Comparison of ENCODE assay signal across 10 mouse cellular contexts in the genomic region with DNA sequence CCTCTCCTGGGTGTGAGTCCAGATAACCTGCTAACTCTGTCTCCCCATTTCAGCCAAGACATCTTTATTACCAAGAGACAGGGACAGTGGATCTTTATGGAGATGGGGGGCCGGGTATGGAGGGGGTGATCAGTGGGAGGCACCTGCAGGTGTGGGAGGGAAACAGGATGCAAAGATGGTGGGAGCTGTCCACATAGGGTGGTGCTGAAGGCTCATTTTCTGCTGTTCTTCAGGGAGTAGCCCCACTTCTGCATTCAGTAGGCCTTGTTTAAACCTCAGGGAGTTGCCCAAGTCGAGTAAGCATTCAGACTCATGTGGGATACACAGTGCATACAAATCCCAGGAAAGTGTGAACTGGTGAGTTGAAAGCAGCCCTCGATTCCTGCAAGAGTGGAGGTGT. TPM values are rescaled to one million over a fixed set of nuclear protein-coding genes. Genes with fewer than 3 reads are reported as not detected.
DNase-seq lines count a peak whose midpoint lies in the region; ATAC-seq and TF ChIP-seq lines count a peak whose summit lies in the region.
"Had no signal": no experiment of that assay in that cellular context is flagged by ENCODE, and none has a peak within 500 bp of the region (broad histone marks: within the 10 kb centered on the region; RNA-seq: fewer than 3 reads in every experiment).

No protein-coding gene starts in this region.

- WGBS in neural tube, embryonic 15.5 days = 31% methylated on average over 3 of the region's 3 CpGs
- 12% methylated on average over 3 of the region's 3 CpGs for WGBS in stomach, postnatal 0 days

- H3K36me3 ChIP-seq in neural tube, embryonic 15.5 days = no peaks in the 10 kb centered on the region
- no peaks in the 10 kb centered on the region for H3K36me3 ChIP-seq in stomach, postnatal 0 days (ENCODE audit: control insufficient read depth, insufficient read depth, low read length)

- 0 out of 2 replicates have a peak, but pooled peaks cover 3% of the 10 kb centered on the region for H3K4me1 ChIP-seq in neural tube, embryonic 15.5 days
- no peaks in the 10 kb centered on the region for H3K4me1 ChIP-seq in stomach, postnatal 0 days (replicated peaks; ENCODE audit: control insufficient read depth, insufficient read depth)
- H3K4me1 ChIP-seq: megakaryocyte, embryonic 14.5 days had no signal

- no peak overlapping the region for H3K9ac ChIP-seq in neural tube, embryonic 15.5 days (replicated peaks)
- H3K9ac ChIP-seq in stomach, postnatal 0 days (ENCODE audit: low read length) = no peak overlapping the region

- H3K4me2 ChIP-seq in neural tube, embryonic 15.5 days = no peak overlapping the region
- no peak overlapping the region for H3K4me2 ChIP-seq in stomach, postnatal 0 days (replicated peaks; ENCODE audit: low read depth)

- intact Hi-C loops in heart, postnatal 10 days (cut with DNase I) = no loop called here

- no peak for ATAC-seq in neural tube, embryonic 15.5 days (ENCODE audit: low FRiP score)
- no peak for ATAC-seq in stomach, postnatal 0 days (ENCODE audit: low FRiP score, low TSS enrichment)
- no peak for ATAC-seq in CD4-positive, CD25-positive, alpha-beta regulatory T cell, adult 4 months

- no peak overlapping the region for H3K4me3 ChIP-seq in neural tube, embryonic 15.5 days (replicated peaks)
- H3K4me3 ChIP-seq in stomach, postnatal 0 days (ENCODE audit: low read depth, low read length) = no peak overlapping the region
- H3K4me3 ChIP-seq: erythroblast, embryonic 14.5 days; megakaryocyte, embryonic 14.5 days had no signal

- TF ChIP-seq EP300 in stomach, postnatal 0 days (optimal IDR thresholded peaks at IDR 0.05) = no peak

- peaks cover 7% of the 10 kb centered on the region; the same call in 1 of the 2 replicates for H3K27me3 ChIP-seq in neural tube, embryonic 15.5 days (replicated peaks)
- no peaks in the 10 kb centered on the region for H3K27me3 ChIP-seq in stomach, postnatal 0 days (ENCODE audit: control insufficient read depth, insufficient read depth, low read length)

- no peak for TF ChIP-seq CTCF in stomach, postnatal 0 days (IDR thresholded peaks at IDR 0.05; ENCODE audit: low read depth)

- H3K9me3 ChIP-seq in neural tube, embryonic 15.5 days (replicated peaks) = no peaks in the 10 kb centered on the region
- H3K9me3 ChIP-seq in stomach, postnatal 0 days (ENCODE audit: control insufficient read depth, low read length) = no peaks in the 10 kb centered on the region
- H3K9me3 ChIP-seq: megakaryocyte, embryonic 14.5 days had no signal

- H3K27ac ChIP-seq in neural tube, embryonic 15.5 days (replicated peaks) = no peak overlapping the region
- no peak overlapping the region for H3K27ac ChIP-seq in stomach, postnatal 0 days (replicated peaks)

- peak; percentile 14 to 45 for DNase-seq in heart, postnatal 10 days
- DNase-seq in heart, adult 11 months = no peak
- peak; percentile 53 for DNase-seq in neural tube, embryonic 10.5 days (ENCODE audit: extremely low spot score, low spot score)
- DNase-seq in embryo, embryonic 10 days (ENCODE audit: low spot score) = peak; percentile 69
- DNase-seq in stomach, postnatal 0 days (ENCODE audit: low spot score) = peak; percentile 41
- no peak for DNase-seq in layer of hippocampus, postnatal 14 days (ENCODE audit: low spot score in 2 of 2)

RNA-seq across cellular contexts. Expression of a gene that starts 21.5 kb away (rescaled TPM):
- under 1 TPM; 0.30 to 0.43 TPM for total RNA-seq in heart, postnatal 10 days (2021)
- 0.68 and 1.0 TPM in 2 replicates for polyA plus RNA-seq in neural tube, embryonic 15.5 days (2015; fragmentation: Nextera tagmentation; extraction: Ambion mirVana)
- polyA plus RNA-seq in stomach, postnatal 0 days (2015; fragmentation: Nextera tagmentation; extraction: Ambion mirVana) = not detected in 2 replicates
- polyA plus RNA-seq in CD4-positive, CD25-positive, alpha-beta regulatory T cell, adult 4 months (2017; shearing (Covaris generic)) = not detected
- total RNA-seq in layer of hippocampus, postnatal 14 days (2021) = 10 to 100 TPM; 17.3 to 18.8 TPM
- polyA plus RNA-seq: erythroblast, embryonic 14.5 days had no signal

Comparison
In these comparisons a context has a peak if more than half of its experiments do, and no peak if none do; other contexts are left out.
1. DNase-seq: peak in heart, postnatal 10 days (2 of 2), neural tube, embryonic 10.5 days (single experiment), embryo, embryonic 10 days (single experiment) and stomach, postnatal 0 days (single experiment); none in heart, adult 11 months (single experiment) and layer of hippocampus, postnatal 14 days (0 of 2).